Mouse (Mus musculus): ENCODE measurements around the gene Odf3l1.

DNA sequence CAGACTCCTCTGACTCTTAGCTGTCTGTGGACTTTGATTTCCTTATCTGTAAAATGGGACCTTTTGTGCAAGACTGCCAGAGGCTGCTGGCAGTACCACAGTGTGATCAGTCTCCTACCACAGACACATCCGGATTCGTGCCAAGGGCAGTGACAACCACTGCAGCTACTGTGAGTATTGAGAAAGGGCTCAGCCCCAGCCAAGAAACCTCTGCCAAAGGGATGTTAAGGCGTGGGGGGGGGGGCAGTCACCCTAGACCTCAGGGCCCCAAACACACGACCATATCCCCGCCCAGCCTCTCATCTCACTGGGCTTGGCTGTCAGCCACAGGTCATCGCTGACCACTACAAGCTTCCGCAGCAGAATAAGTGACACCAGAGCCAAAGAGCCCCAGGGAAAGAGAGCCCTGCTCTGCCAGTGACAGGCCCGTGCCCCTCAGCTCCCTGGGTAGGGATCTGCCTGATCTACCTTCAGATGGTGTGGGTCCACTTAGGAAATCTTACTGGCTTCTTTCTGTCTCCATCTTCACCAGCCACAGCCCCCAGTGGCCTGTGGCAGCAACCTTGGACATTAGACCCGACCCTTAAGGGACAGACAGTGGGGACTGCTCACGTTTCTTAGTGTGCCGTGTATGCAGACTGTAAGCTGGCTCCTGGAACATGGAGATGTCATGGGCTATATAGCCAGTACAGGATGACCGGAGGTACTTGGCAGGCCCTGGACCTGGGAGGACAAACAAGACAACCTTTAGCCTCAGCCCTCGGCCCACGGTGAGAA lies 14.2 kb downstream of the Odf3l1 start:
- no peak for TF ChIP-seq TAL1 (IDR thresholded peaks at IDR 0.05; ENCODE audit: low read length)
- TF ChIP-seq GATA1 (IDR thresholded peaks at IDR 0.05; ENCODE audit: low read length), result no peak

All from erythroblast, embryonic 14.5 days (primary cell).